Mouse (Mus musculus) liver, adult 2 months (tissue): ENCODE results near the gene Gm5089. TPM values are rescaled to one million over a fixed set of nuclear protein-coding genes. Genes with fewer than 3 reads are reported as not detected.

Experiments
- DNase-seq: peaks from one replicate; pipeline ENCODE4 v3.0.0-alpha.2; 2011; ENCODE audit warnings: low read depth, low spot score; ENCODE audit errors: extremely low read depth
- H3K27ac ChIP-seq: fragments of 200-500 bp; replicated peaks from 2 replicates; pipeline ENCODE4 v1.5.1; 2012; ENCODE audit warnings: low read depth, mild to moderate bottlenecking, control low read depth, inconsistent platforms, low read length; ENCODE audit not compliant: insufficient read depth
- H3K27me3 ChIP-seq: fragments of 200-500 bp; 2 replicates; pipeline ENCODE4 v1.6.1; 2012; ENCODE audit warnings: mild to moderate bottlenecking, moderate library complexity, low read length, inconsistent platforms; ENCODE audit not compliant: control insufficient read depth, insufficient read depth
- H3K36me3 ChIP-seq: fragments of 200-500 bp; 2 replicates; pipeline ENCODE4 v1.6.1; 2012; ENCODE audit warnings: low read length, inconsistent platforms; ENCODE audit not compliant: control insufficient read depth, insufficient read depth
- H3K4me1 ChIP-seq: fragments of 200-500 bp; 2 replicates; pipeline ENCODE4 v1.6.1; 2011; ENCODE audit warnings: low read length; ENCODE audit not compliant: control insufficient read depth, insufficient read depth
- H3K4me3 ChIP-seq: fragments of 200-500 bp; 2 replicates; pipeline ENCODE4 v1.5.1; 2011; ENCODE audit warnings: low read depth, mild to moderate bottlenecking, control low read depth, low read length, moderate library complexity; ENCODE audit not compliant: insufficient read depth
- H3K79me2 ChIP-seq: fragments of 200-500 bp; 2 replicates; pipeline ENCODE4 v1.6.1; 2012; ENCODE audit warnings: inconsistent platforms, mild to moderate bottlenecking, low read length, moderate library complexity; ENCODE audit not compliant: control insufficient read depth, insufficient read depth
- H3K9ac ChIP-seq: fragments of 200-500 bp; 2 replicates; pipeline ENCODE4 v1.6.1; 2012; ENCODE audit warnings: low read depth, mild to moderate bottlenecking, control low read depth, inconsistent platforms, low read length
- CTCF ChIP-seq: fragments of 200-500 bp; IDR thresholded peaks from 2 replicates; pipeline ENCODE4 v1.5.1; 2011; ENCODE audit warnings: low read depth, low read length, control low read depth
- POLR2A ChIP-seq: fragments of 200-500 bp; IDR thresholded peaks from 2 replicates; pipeline ENCODE4 v1.6.1; 2011; ENCODE audit warnings: low read length, control low read depth; ENCODE audit not compliant: insufficient read depth; ENCODE audit errors: extremely low read depth
- WGBS: fragments of 180-500 bp; shearing (Covaris S2); methylation state at CpG from one replicate; pipeline ENCODE4 v1.1.7; 2018; 5-methylcytosine and 5-hydroxymethylcytosine counted together
- polyA plus RNA-seq: library from polyadenylated mRNA; depleted of rRNA; stranded (reverse); fragments of >200 nt; gene quantifications from 2 replicates; pipeline ENCODE4 v1.2.3, GENCODE M21; 2012
- total RNA-seq: library from RNA; depleted of rRNA; stranded (reverse); fragments of >200 nt; gene quantifications from 2 replicates; pipeline ENCODE4 v1.2.3, GENCODE M21; 2014

Gene Gm5089
- total and polyA plus RNA-seq, 2 experiments, result not detected

DNA sequence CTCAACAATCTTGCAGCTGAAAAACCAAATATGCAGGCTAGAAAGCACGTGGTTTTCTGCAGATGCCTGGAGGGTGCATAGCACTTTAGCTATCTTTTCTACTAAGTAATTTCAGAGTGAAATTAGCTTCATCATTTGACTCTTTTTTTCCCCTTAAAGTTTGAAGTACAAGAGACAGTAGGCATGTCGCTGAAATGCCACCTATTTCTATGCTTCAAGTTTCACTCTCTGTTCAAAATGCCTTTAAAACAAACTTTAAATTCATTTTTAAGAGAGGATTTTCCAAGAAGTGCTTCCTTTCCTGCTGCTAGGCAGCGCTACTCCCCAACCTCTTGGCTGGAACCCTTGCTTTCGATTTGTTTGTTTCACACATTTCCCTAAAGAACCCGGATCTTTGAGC is 38.1 kb upstream of the Gm5089 start:
- Histone ChIP-seq H3K9ac (no peak overlapping the region), H3K36me3 (no peaks in the 10 kb centered on the region), H3K4me1 (no peaks in the 10 kb centered on the region; the same call in 1 of the 2 replicates), H3K79me2 (no peaks in the 10 kb centered on the region), H3K27me3 (peaks cover 28% of the 10 kb centered on the region), H3K27ac (no peak overlapping the region), H3K4me3 (no peak overlapping the region)
- WGBS, result 2% methylated on average over 5 of the region's 5 CpGs
- TF ChIP-seq CTCF (no peak), POLR2A (no peak)
- DNase-seq, result no peak

GRCm38 (mm10) chr14:122487366-122487765 is 36.5 kb upstream of the Gm5089 start:
- no peak overlapping the region for H3K9ac ChIP-seq
- H3K4me1 ChIP-seq, result no peaks in the 10 kb centered on the region; the same call in 1 of the 2 replicates
- peaks cover 34% of the 10 kb centered on the region for H3K27me3 ChIP-seq
- H3K79me2 ChIP-seq, result no peaks in the 10 kb centered on the region
- 10% methylated on average over 5 of the region's 5 CpGs for WGBS
- no peak overlapping the region for H3K27ac ChIP-seq
- no peaks in the 10 kb centered on the region for H3K36me3 ChIP-seq
- DNase-seq, result no peak
- H3K4me3 ChIP-seq, result no peak overlapping the region
- TF ChIP-seq POLR2A, result no peak
- no peak for TF ChIP-seq CTCF

DNA sequence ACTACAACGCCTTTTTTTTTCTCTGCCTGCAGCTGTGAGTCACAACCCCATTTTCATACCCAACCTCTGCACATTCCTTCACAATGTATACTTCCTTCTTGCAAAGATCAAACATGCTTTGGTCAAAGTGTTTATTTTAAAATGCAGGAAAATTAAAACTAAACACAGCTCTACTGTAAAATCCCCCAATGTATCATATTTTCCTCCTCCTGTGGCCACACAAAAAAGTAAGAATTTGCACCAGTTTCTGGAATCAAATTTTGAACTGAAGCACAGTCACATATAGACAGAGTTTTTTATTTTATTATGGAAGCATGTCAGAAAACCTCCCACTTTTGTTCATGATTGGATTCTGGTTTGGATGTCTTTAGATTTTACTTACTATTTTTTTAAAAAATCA is 35.7 kb upstream of the Gm5089 start:
- 19% methylated on average over 1 of the region's 1 CpGs for WGBS
- Histone ChIP-seq H3K4me3 (no peak overlapping the region), H3K27me3 (peaks cover 36% of the 10 kb centered on the region), H3K36me3 (no peaks in the 10 kb centered on the region), H3K27ac (no peak overlapping the region), H3K4me1 (no peaks in the 10 kb centered on the region; the same call in 1 of the 2 replicates), H3K79me2 (no peaks in the 10 kb centered on the region), H3K9ac (no peak overlapping the region)
- TF ChIP-seq POLR2A (no peak), CTCF (no peak)
- no peak for DNase-seq

- Histone ChIP-seq H3K4me1 (no peaks in the 10 kb centered on the region; the same call in 1 of the 2 replicates), H3K9ac (no peak overlapping the region), H3K36me3 (no peaks in the 10 kb centered on the region), H3K79me2 (no peaks in the 10 kb centered on the region), H3K27me3 (peaks cover 31% of the 10 kb centered on the region), H3K4me3 (no peak overlapping the region), H3K27ac (no peak overlapping the region)
- DNase-seq, result no peak
- TF ChIP-seq POLR2A (no peak), CTCF (no peak)
- WGBS, result 4% methylated on average over 12 of the region's 12 CpGs
These were observed 34.8 kb upstream of the Gm5089 start for GRCm38 (mm10) chr14:122485635-122486181.

DNA sequence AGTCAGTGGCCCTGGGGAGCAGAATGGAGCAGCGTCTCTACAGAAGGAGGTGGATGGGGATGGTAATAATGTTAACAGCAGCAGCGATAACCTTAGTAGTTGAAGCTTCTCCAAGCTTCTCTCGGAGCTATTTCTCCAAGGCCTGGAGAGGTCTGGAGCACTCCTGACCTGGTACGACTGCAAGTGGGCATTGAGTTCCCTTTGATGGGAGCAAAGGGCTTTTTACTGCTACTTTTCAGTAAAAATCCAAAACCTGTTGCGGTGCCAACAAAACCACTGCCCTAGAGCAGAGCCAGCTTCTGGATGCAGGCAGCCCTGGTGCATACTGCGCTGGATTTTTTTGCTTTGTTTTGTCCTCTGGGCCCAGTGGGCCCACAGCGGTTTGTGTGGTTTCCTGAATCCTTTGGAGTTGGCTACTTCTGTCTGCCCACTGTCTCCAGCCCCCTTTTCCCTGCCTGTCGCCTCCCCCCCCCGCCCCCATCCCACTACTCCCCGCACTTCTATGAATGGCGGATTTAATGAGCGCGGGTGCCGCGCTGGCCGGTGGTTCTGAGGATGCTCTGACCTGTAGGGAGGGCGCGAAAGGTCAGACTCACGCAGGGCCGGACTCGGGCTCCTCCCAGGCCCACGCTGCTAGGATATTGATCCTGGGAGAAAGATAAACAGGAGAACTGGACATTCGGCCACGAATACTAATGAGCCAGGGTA is 34.1 kb upstream of the Gm5089 start:
- Histone ChIP-seq H3K79me2 (no peaks in the 10 kb centered on the region), H3K27ac (no peak overlapping the region), H3K27me3 (peaks cover 26% of the 10 kb centered on the region; the same call in 1 of the 2 replicates), H3K36me3 (no peaks in the 10 kb centered on the region), H3K9ac (no peak overlapping the region), H3K4me3 (no peak overlapping the region), H3K4me1 (no peaks in the 10 kb centered on the region; the same call in 1 of the 2 replicates)
- DNase-seq, result peak; percentile 24
- WGBS, result 4% methylated on average over 24 of the region's 24 CpGs
- TF ChIP-seq POLR2A (no peak), CTCF (no peak)

DNA sequence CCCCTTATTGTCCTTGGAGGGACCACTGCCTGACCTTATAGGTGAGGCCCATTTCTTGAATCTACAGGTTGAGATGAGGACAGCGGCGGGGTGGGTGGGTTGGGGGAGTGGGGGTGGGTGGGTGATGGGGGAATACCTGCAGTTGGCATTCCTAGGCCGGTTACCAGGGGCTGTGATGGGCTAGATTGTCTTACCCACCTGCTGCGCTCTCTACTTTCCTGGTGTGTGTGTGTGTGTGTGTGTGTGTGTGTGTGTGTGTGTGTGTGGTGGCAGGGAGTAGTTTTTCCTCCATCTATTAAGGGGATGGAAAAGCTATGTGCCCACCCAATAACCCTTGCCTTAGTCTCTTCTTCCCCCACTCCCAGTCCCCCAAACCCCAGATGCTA is 33.5 kb upstream of the Gm5089 start:
- no peaks in the 10 kb centered on the region for H3K36me3 ChIP-seq
- DNase-seq, result no peak
- peaks cover 26% of the 10 kb centered on the region; the same call in 1 of the 2 replicates for H3K27me3 ChIP-seq
- H3K27ac ChIP-seq, result no peak overlapping the region
- no peaks in the 10 kb centered on the region for H3K79me2 ChIP-seq
- TF ChIP-seq POLR2A (no peak), CTCF (no peak)
- WGBS, result 11% methylated on average over 4 of the region's 4 CpGs
- H3K9ac ChIP-seq, result no peak overlapping the region
- no peak overlapping the region for H3K4me3 ChIP-seq
- no peaks in the 10 kb centered on the region; the same call in 1 of the 2 replicates for H3K4me1 ChIP-seq
